Mouse (Mus musculus) macrophage (primary cell): ENCODE results near the gene Fhl3. TPM values are rescaled to one million over a fixed set of nuclear protein-coding genes. Genes with fewer than 3 reads are reported as not detected.

Source experiments
- H3K27ac ChIP-seq: fragments of 350-480 bp; formaldehyde crosslinking; 2 replicates; pipeline ENCODE4 v1.9.0; 2021
- H3K36me3 ChIP-seq: fragments of 350-480 bp; formaldehyde crosslinking; 2 replicates; pipeline ENCODE4 v1.9.0; 2021; ENCODE audit errors: inconsistent target
- H3K4me3 ChIP-seq: fragments of 350-480 bp; formaldehyde crosslinking; 2 replicates; pipeline ENCODE4 v1.9.0; 2021; ENCODE audit errors: inconsistent target
- H3K79me2 ChIP-seq: fragments of 350-480 bp; formaldehyde crosslinking; 2 replicates; pipeline ENCODE4 v1.9.0; 2021; ENCODE audit errors: inconsistent target
- WGBS: methylation state at CpG from one replicate; pipeline ENCODE4 v1.1.7; 2026; ENCODE audit warnings: inconsistent platforms; ENCODE audit not compliant: missing documents; 5-methylcytosine and 5-hydroxymethylcytosine counted together
- polyA plus RNA-seq: library from polyadenylated mRNA; stranded (reverse); fragments of 250-400 nt; gene quantifications from 3 replicates; pipeline ENCODE4 v1.2.4, GENCODE M21; 2018; ENCODE audit warnings: inconsistent platforms

Fhl3 gene
- polyA plus RNA-seq, 1 experiment from 2014 or later = 24.2 TPM

GRCm38 (mm10) chr4:124670232-124670631 is 30.3 kb upstream of the Fhl3 start:
- 60% methylated on average over 8 of the region's 8 CpGs for WGBS
- H3K79me2 ChIP-seq = no peaks in the 10 kb centered on the region
- no peak overlapping the region for H3K4me3 ChIP-seq
- no peak overlapping the region for H3K27ac ChIP-seq
- no peaks in the 10 kb centered on the region for H3K36me3 ChIP-seq

DNA sequence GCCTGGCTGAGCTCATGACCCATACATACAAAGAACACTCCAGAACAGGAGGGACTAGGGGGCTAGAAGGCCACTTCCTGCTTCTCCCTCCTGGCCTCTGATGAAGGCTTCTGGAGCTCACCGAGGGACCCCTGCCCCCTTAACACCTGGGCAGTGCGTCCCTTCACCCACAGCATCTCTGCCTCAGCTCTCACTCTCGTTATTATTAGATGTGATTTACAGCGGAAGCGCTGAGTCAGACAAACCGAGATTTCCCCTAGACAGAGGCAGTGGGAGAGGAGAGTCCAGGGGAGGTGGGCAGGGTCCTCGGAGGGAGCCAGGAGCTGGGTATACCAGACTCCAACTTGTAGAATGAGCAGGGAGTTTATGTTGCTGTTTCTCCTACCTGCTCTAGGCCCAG is 28.9 kb upstream of the Fhl3 start:
- H3K36me3 ChIP-seq = no peaks in the 10 kb centered on the region
- H3K4me3 ChIP-seq = no peak overlapping the region
- H3K27ac ChIP-seq = no peak overlapping the region
- no peaks in the 10 kb centered on the region for H3K79me2 ChIP-seq
- WGBS = 20% methylated on average over 7 of the region's 7 CpGs

GRCm38 (mm10) chr4:124672347-124673320 is 27.9 kb upstream of the Fhl3 start:
- H3K36me3 ChIP-seq = peaks cover 4% of the 10 kb centered on the region; the same call in 1 of the 2 replicates
- no peak overlapping the region for H3K4me3 ChIP-seq
- no peaks in the 10 kb centered on the region for H3K79me2 ChIP-seq
- 18% methylated on average over 25 of the region's 31 CpGs for WGBS
- H3K27ac ChIP-seq = no peak overlapping the region

GRCm38 (mm10) chr4:124674334-124675032 is 26.0 kb upstream of the Fhl3 start:
- WGBS = 83% methylated on average over 17 of the region's 17 CpGs
- no peaks in the 10 kb centered on the region for H3K79me2 ChIP-seq
- no peak overlapping the region for H3K27ac ChIP-seq
- no peak overlapping the region for H3K4me3 ChIP-seq
- peaks cover 13% of the 10 kb centered on the region for H3K36me3 ChIP-seq

DNA sequence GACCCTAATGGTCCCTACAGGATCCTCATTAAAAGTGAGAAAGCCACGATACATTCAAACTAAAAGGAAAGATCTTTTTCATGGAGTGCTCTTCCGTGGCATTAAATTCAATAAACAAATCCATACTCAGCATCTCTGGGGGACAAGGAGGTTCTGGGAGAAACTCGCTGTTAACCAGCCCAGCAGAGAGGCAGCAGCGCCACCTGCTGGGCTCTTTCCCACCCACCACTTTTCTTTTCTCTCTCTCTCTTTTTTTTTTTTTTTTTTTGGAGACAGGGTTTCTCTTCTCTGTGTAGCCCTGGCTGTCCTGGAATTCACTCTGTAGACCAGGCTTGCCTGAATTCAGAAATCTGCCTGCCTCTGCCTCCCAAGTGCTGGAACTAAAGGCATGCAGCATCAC is 25.5 kb upstream of the Fhl3 start:
- WGBS = 13% methylated on average over 4 of the region's 4 CpGs
- no peaks in the 10 kb centered on the region for H3K79me2 ChIP-seq
- H3K27ac ChIP-seq = no peak overlapping the region
- peaks cover 19% of the 10 kb centered on the region for H3K36me3 ChIP-seq
- no peak overlapping the region for H3K4me3 ChIP-seq

- no peaks in the 10 kb centered on the region for H3K79me2 ChIP-seq
- H3K4me3 ChIP-seq = no peak overlapping the region
- WGBS = 95% methylated on average over 5 of the region's 6 CpGs
- peaks cover 28% of the 10 kb centered on the region for H3K36me3 ChIP-seq
- no peak overlapping the region for H3K27ac ChIP-seq
Observed at GRCm38 (mm10) chr4:124675958-124676357, 24.5 kb upstream of the Fhl3 start.

- Histone ChIP-seq H3K4me3 (no peak overlapping the region), H3K36me3 (peaks cover 56% of the 10 kb centered on the region), H3K79me2 (peaks cover 23% of the 10 kb centered on the region), H3K27ac (no peak overlapping the region)
- WGBS = 49% methylated on average over 7 of the region's 7 CpGs
Observed at GRCm38 (mm10) chr4:124682270-124682669, 18.2 kb upstream of the Fhl3 start.

- H3K79me2 ChIP-seq = peaks cover 35% of the 10 kb centered on the region
- WGBS = 64% methylated on average over 4 of the region's 4 CpGs
- no peak overlapping the region for H3K4me3 ChIP-seq
- H3K27ac ChIP-seq = no peak overlapping the region
- peaks cover 52% of the 10 kb centered on the region for H3K36me3 ChIP-seq
Observed at GRCm38 (mm10) chr4:124683474-124683873, 17.0 kb upstream of the Fhl3 start.

GRCm38 (mm10) chr4:124685004-124685403 is 15.5 kb upstream of the Fhl3 start:
- H3K79me2 ChIP-seq = peaks cover 51% of the 10 kb centered on the region
- peaks cover 38% of the 10 kb centered on the region for H3K36me3 ChIP-seq
- no peak overlapping the region for H3K4me3 ChIP-seq
- WGBS = 94% methylated on average over 4 of the region's 4 CpGs
- H3K27ac ChIP-seq = no peak overlapping the region

DNA sequence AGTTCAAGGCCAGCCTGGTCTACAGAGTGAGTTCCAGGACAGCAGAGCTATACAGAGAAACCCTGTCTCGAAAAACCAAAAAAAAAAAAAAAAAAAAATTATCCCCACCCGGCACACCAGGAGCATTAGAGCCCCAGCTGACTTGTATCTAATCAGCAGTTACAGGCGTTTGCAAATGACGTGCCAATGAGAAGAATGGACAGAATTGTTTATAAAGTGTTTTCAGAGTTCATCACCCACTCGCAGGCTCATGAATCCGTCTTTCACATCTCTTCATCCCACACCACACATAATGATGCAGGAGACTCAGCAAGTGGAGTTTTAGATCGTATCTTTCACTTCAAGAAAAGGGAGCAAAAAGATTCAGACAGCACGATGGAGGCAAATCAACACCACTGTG is 15.0 kb upstream of the Fhl3 start:
- Histone ChIP-seq H3K4me3 (no peak overlapping the region), H3K79me2 (peaks cover 55% of the 10 kb centered on the region), H3K27ac (no peak overlapping the region), H3K36me3 (peaks cover 33% of the 10 kb centered on the region)
- WGBS = 96% methylated on average over 8 of the region's 8 CpGs

DNA sequence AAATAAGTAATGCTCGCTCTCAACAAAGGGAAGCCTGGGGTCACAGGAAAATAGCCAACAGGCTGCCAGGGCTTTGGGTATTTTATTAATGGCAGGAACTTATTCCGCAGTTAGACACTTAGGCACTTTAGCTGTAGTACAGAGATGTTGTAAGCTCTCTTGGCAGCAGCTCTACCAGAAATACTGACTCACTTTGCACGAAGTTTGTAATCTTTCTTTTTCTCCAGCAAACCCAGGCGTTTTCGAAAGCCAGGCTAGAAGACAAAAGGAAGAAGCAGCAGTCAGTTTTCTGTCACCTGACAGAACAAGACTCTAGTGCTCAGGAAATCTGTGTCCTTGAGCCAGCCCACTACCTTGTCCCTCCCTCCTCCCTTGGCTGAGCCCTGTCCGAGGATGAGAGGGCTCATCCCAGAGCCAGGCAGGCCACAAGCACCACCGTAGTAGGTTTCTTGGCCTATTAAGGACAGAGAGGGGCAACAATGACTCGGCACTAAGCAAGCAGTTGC is 14.6 kb upstream of the Fhl3 start:
- 67% methylated on average over 8 of the region's 8 CpGs for WGBS
- Histone ChIP-seq H3K4me3 (no peak overlapping the region), H3K27ac (no peak overlapping the region), H3K79me2 (peaks cover 60% of the 10 kb centered on the region), H3K36me3 (peaks cover 28% of the 10 kb centered on the region)

DNA sequence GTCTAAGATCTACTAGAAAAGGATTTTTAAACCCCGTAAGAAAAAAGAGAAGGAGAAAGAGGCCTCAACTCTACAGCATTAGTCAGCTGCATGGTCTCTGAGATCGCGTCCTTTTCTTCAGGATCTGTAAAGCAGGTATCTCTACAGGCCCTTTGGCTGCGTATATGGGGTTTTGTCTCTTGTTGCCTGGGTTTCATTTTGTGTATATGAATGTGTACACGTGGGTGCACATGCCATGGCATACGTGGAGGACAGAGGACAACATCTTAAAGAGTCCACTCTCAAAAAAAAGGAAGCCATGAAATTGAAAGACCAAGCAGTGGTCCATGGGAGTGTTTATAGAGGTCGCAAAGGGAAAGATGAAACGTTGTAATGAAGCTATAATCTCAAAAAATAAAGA is 9.0 kb upstream of the Fhl3 start:
- no peak overlapping the region for H3K4me3 ChIP-seq
- H3K36me3 ChIP-seq = no peaks in the 10 kb centered on the region
- peaks cover 73% of the 10 kb centered on the region for H3K79me2 ChIP-seq
- 0 out of 2 replicates have a peak overlapping the region, but pooled peaks have one; percentile 3 for H3K27ac ChIP-seq
- WGBS = 67% methylated on average over 8 of the region's 8 CpGs

DNA sequence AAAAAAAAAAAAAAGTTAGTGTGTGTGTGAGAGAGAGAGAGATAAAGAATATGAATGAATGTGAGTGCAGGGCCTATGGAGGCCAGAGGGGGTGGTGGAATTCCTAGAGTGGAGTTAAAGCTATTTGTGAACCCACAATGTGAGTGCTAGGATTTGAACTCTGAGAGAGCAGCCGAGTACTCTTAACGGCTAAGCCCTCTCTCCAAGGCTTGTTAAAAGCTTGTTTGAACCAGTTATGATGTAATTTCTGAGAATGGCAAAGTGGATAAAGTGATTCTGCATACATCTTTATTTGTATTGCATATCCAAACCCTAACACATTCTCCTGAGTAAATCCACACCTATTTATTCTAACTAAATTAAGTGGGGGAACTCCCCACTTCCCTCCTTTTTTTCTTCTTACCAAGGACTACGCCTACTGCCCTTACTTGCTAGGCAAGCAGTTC is 8.1 kb upstream of the Fhl3 start:
- H3K79me2 ChIP-seq = peaks cover 73% of the 10 kb centered on the region
- peak overlapping the region; percentile 59 for H3K27ac ChIP-seq
- H3K4me3 ChIP-seq = peak overlapping the region; percentile 76
- WGBS = 56% methylated on average over 3 of the region's 3 CpGs
- H3K36me3 ChIP-seq = no peaks in the 10 kb centered on the region

- Histone ChIP-seq H3K36me3 (no peaks in the 10 kb centered on the region), H3K79me2 (peaks cover 67% of the 10 kb centered on the region), H3K27ac (peak within 1 kb of the TSS; percentile 59), H3K4me3 (peak within 1 kb of the TSS; percentile 76)
- WGBS = under 1% methylated on average over 41 of the region's 43 CpGs
Observed at GRCm38 (mm10) chr4:124693135-124693894, 7.2 kb upstream of the Fhl3 start, which contains the start of gene Utp11. Gene Utp11 (minus strand): TSS chr4:124693600.
